Mouse (Mus musculus) midbrain, postnatal 0 days (tissue): ENCODE data around the gene Rusc2. TPM values are rescaled to one million over a fixed set of nuclear protein-coding genes. Genes with fewer than 3 reads are reported as not detected.

Experiments
- ATAC-seq: fragments of 200-750 bp; cut with Nextera tagmentation; 2 replicates; pipeline ENCODE4 v1.8.0; 2017; ENCODE audit warnings: moderate number of reproducible peaks, mild to moderate bottlenecking, moderate TSS enrichment, moderate library complexity; ENCODE audit not compliant: low FRiP score
- DNase-seq: peaks from one replicate; pipeline ENCODE4 v3.0.0-alpha.2; 2015; ENCODE audit warnings: low spot score
- H3K27ac ChIP-seq: fragments of 300-500 bp; sonication (generic); 2 replicates; pipeline ENCODE4 v1.5.1; 2014; ENCODE audit warnings: low read depth, mild to moderate bottlenecking, low read length, mixed read lengths
- H3K27me3 ChIP-seq: fragments of 300-500 bp; sonication (generic); 2 replicates; pipeline ENCODE4 v1.6.1; 2014; ENCODE audit warnings: low read length, control low read depth, mixed read lengths; ENCODE audit not compliant: insufficient read depth
- H3K36me3 ChIP-seq: fragments of 300-500 bp; sonication (generic); 2 replicates; pipeline ENCODE4 v1.6.1; 2014; ENCODE audit warnings: low read length, control low read depth, mixed read lengths; ENCODE audit not compliant: insufficient read depth
- H3K4me1 ChIP-seq: fragments of 300-500 bp; sonication (generic); 2 replicates; pipeline ENCODE4 v1.6.1; 2014; ENCODE audit warnings: mild to moderate bottlenecking, control low read depth, antibody characterized with exemption, low read length, mixed read lengths; ENCODE audit not compliant: insufficient read depth
- H3K4me2 ChIP-seq: fragments of 300-500 bp; sonication (generic); 2 replicates; pipeline ENCODE4 v1.6.1; 2014; ENCODE audit warnings: low read depth, mild to moderate bottlenecking, low read length, mixed read lengths; ENCODE audit not compliant: poor library complexity, severe bottlenecking
- H3K4me3 ChIP-seq: fragments of 300-500 bp; sonication (generic); 2 replicates; pipeline ENCODE4 v1.5.1; 2014; ENCODE audit warnings: low read depth, mild to moderate bottlenecking, low read length, moderate library complexity
- H3K9ac ChIP-seq: fragments of 300-500 bp; sonication (generic); replicated peaks from 2 replicates; pipeline ENCODE4 v1.6.1; 2014; ENCODE audit warnings: mild to moderate bottlenecking, low read length, moderate library complexity, mixed read lengths; ENCODE audit not compliant: poor library complexity, severe bottlenecking
- H3K9me3 ChIP-seq: fragments of 300-500 bp; sonication (generic); 2 replicates; pipeline ENCODE4 v1.6.1; 2016; ENCODE audit warnings: low read length, control low read depth
- CTCF ChIP-seq: IDR thresholded peaks from 2 replicates; pipeline ENCODE4 v1.5.1; 2016; ENCODE audit warnings: antibody characterized with exemption, mild to moderate bottlenecking
- WGBS: fragments of 180-500 bp; shearing (Covaris S2); extraction: QIAGEN DNeasy Blood & Tissue Kit; methylation state at CpG from one replicate; pipeline ENCODE4 v1.1.7; 2014; 5-methylcytosine and 5-hydroxymethylcytosine counted together
- polyA plus RNA-seq: library from polyadenylated mRNA; unstranded; fragments of >200 nt; fragmentation: Nextera tagmentation; extraction: Ambion mirVana; gene quantifications from 2 replicates; pipeline ENCODE4 v1.2.1, GENCODE M21; 2015
- total RNA-seq: library from RNA; depleted of rRNA; stranded (reverse); fragments of >200 nt; gene quantifications from 2 replicates; pipeline ENCODE4 v1.2.3, GENCODE M21; 2014

The Rusc2 gene
- total and polyA plus RNA-seq, 2 experiments from 2014 or later = 78.9 to 200 TPM

DNA sequence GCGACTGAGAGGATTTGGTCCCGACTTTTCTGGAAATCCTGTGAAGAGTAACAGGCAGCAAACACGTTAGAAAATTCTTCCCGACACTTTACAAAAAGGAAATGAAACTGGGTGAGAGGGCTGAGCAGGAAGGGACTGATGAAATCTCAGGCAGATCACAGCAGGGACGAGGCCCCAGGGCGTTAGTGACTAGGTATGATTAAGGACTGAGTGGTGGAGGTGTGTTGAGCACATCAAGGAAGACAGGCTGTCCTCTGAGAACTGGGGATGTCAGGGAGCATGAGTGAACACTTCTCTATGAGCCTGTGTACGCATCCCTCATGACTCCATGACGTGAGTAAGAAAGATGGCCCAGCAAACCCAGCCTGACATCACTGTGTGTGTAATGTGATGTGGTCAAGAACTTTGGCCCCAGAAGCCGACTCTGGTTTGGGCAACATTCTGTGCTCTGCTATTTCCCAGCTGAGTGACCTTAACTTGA, 38.1 kb downstream of the Rusc2 start:
- H3K36me3 ChIP-seq = peaks cover 73% of the 10 kb centered on the region
- TF ChIP-seq CTCF = no peak
- no peak overlapping the region for H3K27ac ChIP-seq
- H3K4me1 ChIP-seq = no peaks in the 10 kb centered on the region
- WGBS = 67% methylated on average over 9 of the region's 9 CpGs
- H3K9ac ChIP-seq = no peak overlapping the region
- no peak overlapping the region for H3K4me2 ChIP-seq
- DNase-seq = no peak
- ATAC-seq = no peak
- no peak overlapping the region for H3K4me3 ChIP-seq
- no peaks in the 10 kb centered on the region for H3K27me3 ChIP-seq
- H3K9me3 ChIP-seq = no peaks in the 10 kb centered on the region

DNA sequence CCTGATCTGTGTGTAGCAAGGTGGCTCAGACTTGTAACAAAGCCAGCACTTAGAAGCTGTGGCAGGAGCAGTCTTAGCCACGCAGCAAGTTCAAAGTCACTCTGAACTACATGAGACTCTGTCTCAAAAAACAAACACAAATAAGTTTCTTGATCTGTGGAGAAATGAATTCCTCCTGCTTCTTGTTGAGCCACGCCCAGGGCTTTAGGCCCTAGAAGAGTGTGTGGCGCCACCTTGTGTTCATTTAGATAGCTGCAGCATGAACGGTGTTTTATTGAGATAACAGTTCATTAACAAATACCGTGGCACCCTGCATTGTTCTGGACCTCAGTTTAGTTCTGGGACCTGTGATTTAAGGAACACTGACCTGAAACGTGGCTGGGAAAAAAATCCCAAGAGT, 38.5 kb downstream of the Rusc2 start:
- H3K36me3 ChIP-seq = peaks cover 73% of the 10 kb centered on the region
- H3K9me3 ChIP-seq = no peaks in the 10 kb centered on the region
- H3K9ac ChIP-seq = no peak overlapping the region
- no peak for ATAC-seq
- DNase-seq = peak; percentile 92
- no peak overlapping the region for H3K27ac ChIP-seq
- H3K27me3 ChIP-seq = no peaks in the 10 kb centered on the region
- no peaks in the 10 kb centered on the region for H3K4me1 ChIP-seq
- 4% methylated on average over 6 of the region's 6 CpGs for WGBS
- no peak overlapping the region for H3K4me2 ChIP-seq
- no peak overlapping the region for H3K4me3 ChIP-seq
- peak; percentile 96 for TF ChIP-seq CTCF

DNA sequence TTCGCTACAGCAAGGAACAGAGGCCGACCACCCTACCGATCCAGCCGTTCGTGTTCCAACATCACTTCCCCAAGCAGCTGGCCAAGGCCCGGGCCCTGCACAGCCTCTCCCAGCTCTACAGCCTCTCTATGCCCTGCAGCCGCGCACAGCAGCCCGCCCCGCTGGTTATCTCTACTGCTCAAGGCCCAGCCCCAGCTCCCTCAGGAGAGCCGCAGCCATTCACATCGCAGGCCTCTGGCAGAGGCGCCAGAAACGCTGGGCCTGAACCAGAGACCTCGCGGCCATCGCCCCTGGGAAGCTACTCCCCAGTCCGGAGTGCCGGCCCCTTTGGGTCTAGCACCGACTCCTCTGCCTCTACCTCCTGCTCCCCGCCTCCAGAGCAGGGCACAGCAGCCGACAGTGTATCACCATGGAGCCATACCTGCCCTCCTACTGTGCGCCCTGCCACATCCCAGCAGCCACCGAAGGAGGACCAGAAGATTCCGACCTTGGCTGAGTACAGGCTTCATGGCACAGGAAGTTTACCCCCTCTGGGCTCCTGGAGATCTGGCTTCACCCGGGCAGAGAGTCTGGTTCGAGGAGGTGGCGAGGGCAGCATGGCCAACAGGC, 40.0 kb downstream of the Rusc2 start:
- no peaks in the 10 kb centered on the region for H3K4me1 ChIP-seq
- no peak for TF ChIP-seq CTCF
- no peak for DNase-seq
- H3K27ac ChIP-seq = no peak overlapping the region
- 83% methylated on average over 28 of the region's 28 CpGs for WGBS
- no peak for ATAC-seq
- H3K9ac ChIP-seq = no peak overlapping the region
- no peaks in the 10 kb centered on the region for H3K27me3 ChIP-seq
- no peak overlapping the region for H3K4me2 ChIP-seq
- H3K4me3 ChIP-seq = no peak overlapping the region
- no peaks in the 10 kb centered on the region for H3K9me3 ChIP-seq
- H3K36me3 ChIP-seq = peaks cover 73% of the 10 kb centered on the region

DNA sequence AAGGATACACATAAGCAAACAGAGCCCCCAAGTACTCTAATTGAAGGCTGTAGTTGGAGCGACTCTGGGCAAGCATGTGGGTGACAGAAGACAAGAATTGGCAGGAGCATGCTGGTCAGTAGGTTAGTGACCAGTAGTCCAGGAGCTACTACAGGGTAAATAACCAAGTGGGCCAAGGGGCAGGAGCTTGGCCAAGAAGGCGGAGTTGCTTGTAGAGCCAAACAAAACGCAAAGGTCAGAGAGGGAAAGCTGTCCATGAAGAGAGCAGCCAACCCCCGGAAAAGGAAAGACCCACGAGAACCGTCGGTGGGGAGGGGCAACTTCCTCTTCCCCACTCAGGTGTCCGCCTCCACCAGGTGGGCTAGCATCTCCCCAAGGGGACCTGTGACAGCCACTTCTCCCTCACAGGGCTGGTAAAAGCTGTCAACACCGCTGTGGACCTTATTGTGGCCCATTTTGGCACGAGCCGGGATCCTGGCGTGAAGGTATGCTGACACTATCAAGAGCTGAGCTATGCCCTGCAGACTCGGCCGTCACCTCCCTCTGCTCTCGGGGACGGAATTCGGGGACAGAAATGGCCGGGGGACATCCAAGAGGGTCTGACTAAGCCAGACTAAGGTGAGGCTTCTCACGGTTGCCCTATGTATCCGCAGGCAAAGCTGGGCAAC, 41.6 kb downstream of the Rusc2 start:
- H3K36me3 ChIP-seq = peaks cover 65% of the 10 kb centered on the region
- no peaks in the 10 kb centered on the region for H3K9me3 ChIP-seq
- 92% methylated on average over 20 of the region's 20 CpGs for WGBS
- no peak overlapping the region for H3K4me3 ChIP-seq
- ATAC-seq = no peak
- no peak overlapping the region for H3K9ac ChIP-seq
- H3K27me3 ChIP-seq = no peaks in the 10 kb centered on the region
- H3K4me2 ChIP-seq = no peak overlapping the region
- no peak overlapping the region for H3K27ac ChIP-seq
- H3K4me1 ChIP-seq = no peaks in the 10 kb centered on the region
- TF ChIP-seq CTCF = no peak
- no peak for DNase-seq

DNA sequence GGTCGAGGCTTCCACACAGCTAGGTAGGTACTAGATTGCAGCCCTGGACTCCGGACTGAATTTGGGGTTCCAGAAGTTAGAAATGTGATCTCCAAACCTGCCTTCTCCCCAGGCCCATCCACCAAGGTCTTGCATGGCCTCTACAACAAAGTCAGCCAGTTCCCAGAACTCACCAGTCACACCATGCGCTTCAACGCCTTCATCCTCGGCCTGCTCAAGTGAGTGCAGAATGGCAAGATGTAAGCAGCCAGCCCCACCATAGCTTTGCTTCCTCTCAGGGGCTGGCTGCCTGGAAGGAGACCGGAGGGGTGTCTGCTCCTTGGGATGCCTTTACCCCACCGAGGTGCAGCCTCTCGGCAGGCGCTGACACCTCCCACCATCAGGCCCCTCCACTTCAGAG, 42.3 kb downstream of the Rusc2 start:
- no peak overlapping the region for H3K4me3 ChIP-seq
- no peak overlapping the region for H3K9ac ChIP-seq
- H3K27ac ChIP-seq = no peak overlapping the region
- DNase-seq (no peak), ATAC-seq (no peak)
- WGBS = 88% methylated on average over 9 of the region's 9 CpGs
- peaks cover 65% of the 10 kb centered on the region for H3K36me3 ChIP-seq
- no peak for TF ChIP-seq CTCF
- no peaks in the 10 kb centered on the region for H3K9me3 ChIP-seq
- no peaks in the 10 kb centered on the region for H3K4me1 ChIP-seq
- no peaks in the 10 kb centered on the region for H3K27me3 ChIP-seq
- no peak overlapping the region for H3K4me2 ChIP-seq

DNA sequence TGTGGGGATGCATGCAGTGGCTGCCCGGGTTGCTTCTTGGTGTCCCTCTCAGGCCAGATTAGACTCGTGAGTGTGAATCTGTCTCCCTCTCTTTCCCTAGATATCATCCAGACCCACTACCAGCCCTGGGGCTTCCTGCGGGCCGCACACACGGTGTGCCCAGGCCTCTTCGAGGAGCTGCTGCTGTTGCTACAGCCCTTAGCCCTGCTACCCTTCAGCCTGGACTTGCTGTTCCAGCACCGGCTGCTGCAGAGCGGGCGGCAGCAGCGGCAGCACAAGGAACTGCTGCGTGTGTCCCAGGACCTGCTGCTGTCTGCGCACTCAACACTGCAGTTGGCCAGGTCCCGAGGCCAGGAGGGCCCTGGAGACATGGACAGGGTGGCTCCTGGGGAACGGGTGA, 43.4 kb downstream of the Rusc2 start:
- Histone ChIP-seq H3K9me3 (no peaks in the 10 kb centered on the region), H3K4me3 (no peak overlapping the region), H3K36me3 (peaks cover 65% of the 10 kb centered on the region), H3K27ac (no peak overlapping the region), H3K4me2 (no peak overlapping the region), H3K9ac (no peak overlapping the region), H3K4me1 (no peaks in the 10 kb centered on the region), H3K27me3 (no peaks in the 10 kb centered on the region)
- DNase-seq (no peak), ATAC-seq (no peak)
- no peak for TF ChIP-seq CTCF
- WGBS = 31% methylated on average over 14 of the region's 14 CpGs
